Mouse (Mus musculus) heart, postnatal 4 days (tissue): ENCODE measurements around the gene Efnb3. TPM values are rescaled to one million over a fixed set of nuclear protein-coding genes. Genes with fewer than 3 reads are reported as not detected.

Experiments used
- DNase-seq: peaks from one replicate; pipeline ENCODE4 v3.0.0; 2021
- microRNA-seq, 2 experiments: library from miRNA; unstranded; fragments of <30 nt; microRNA quantifications; one replicate each; pipeline ENCODE4 v1.2.0; 2021 to 2022
- total RNA-seq, 2 experiments: library from RNA; stranded (reverse); gene quantifications; 2 replicates each; pipeline ENCODE4 v1.2.3; 2021

The Efnb3 gene
- total RNA-seq, 2 experiments from 2014 or later: 98.5 to 117 TPM

- no peak for DNase-seq
Observed at GRCm38 (mm10) chr11:69510796-69511496, 49.1 kb downstream of the Efnb3 start.

Small RNAs within 50 kb of the gene (microRNA-seq; reads per million reads assigned to microRNA genes)
- gene Gm27493: 0 reads per million in 2 experiments

Other genes starting within 250 kb of the Efnb3 start
- 10 to 100 TPM; 14.8 to 17.9 TPM for gene Cntrob, start 236.4 kb downstream of the Efnb3 start, total RNA-seq
- 10 to 100 TPM; 81.6 to 86.4 TPM for gene Trappc1, start 236.2 kb downstream of the Efnb3 start, total RNA-seq
- gene Kcnab3, start 233.9 kb downstream of the Efnb3 start, total RNA-seq: 1 to 10 TPM; 1.5 to 2.1 TPM
- gene Rnf227, start 219.7 kb downstream of the Efnb3 start, total RNA-seq: 1 to 10 TPM; 2.4 to 3.1 TPM
- 10 to 100 TPM; 75.3 to 76.7 TPM for gene Chd3, start 190.8 kb downstream of the Efnb3 start, total RNA-seq
- 100 to 1,000 TPM in 1 of 2 experiments, 10 to 100 TPM in 1; 92.3 to 101 TPM for gene Naa38, start 164.7 kb downstream of the Efnb3 start, total RNA-seq
- gene Cyb5d1, start 164.6 kb downstream of the Efnb3 start, total RNA-seq: 10 to 100 TPM; 21.3 to 22.1 TPM
- gene Tmem88, start 162.0 kb downstream of the Efnb3 start, total RNA-seq: 10 to 100 TPM; 37.1 to 38.3 TPM
- 10 to 100 TPM; 48.3 to 49.7 TPM for gene Kdm6b, start 146.5 kb downstream of the Efnb3 start, total RNA-seq
- gene Dnah2, start 11.1 kb downstream of the Efnb3 start, total RNA-seq: under 1 TPM; 0.20 to 0.50 TPM
- gene Wrap53, start 20.1 kb upstream of the Efnb3 start, total RNA-seq: 1 to 10 TPM; 5.8 to 7.0 TPM
- gene Trp53, start 20.2 kb upstream of the Efnb3 start, total RNA-seq: 10 to 100 TPM; 41.6 to 46.1 TPM
- gene Atp1b2, start 45.7 kb upstream of the Efnb3 start, total RNA-seq: 10 to 100 TPM; 27.0 to 29.1 TPM
- gene Shbg, start 57.7 kb upstream of the Efnb3 start, total RNA-seq: not detected
- gene Sat2, start 61.8 kb upstream of the Efnb3 start, total RNA-seq: 1 to 10 TPM; 5.3 to 6.7 TPM
- 10 to 100 TPM; 81.4 to 83.6 TPM for gene Fxr2, start 72.8 kb upstream of the Efnb3 start, total RNA-seq
- gene Sox15, start 95.1 kb upstream of the Efnb3 start, total RNA-seq: not detected
- 10 to 100 TPM; 34.3 to 36.3 TPM for gene Mpdu1, start 102.4 kb upstream of the Efnb3 start, total RNA-seq
- gene Cd68, start 105.9 kb upstream of the Efnb3 start, total RNA-seq: 1 to 10 TPM; 4.0 to 6.0 TPM
- 100 to 1,000 TPM; 535 to 537 TPM for gene Eif4a1, start 112.2 kb upstream of the Efnb3 start, total RNA-seq
- gene Senp3, start 121.9 kb upstream of the Efnb3 start, total RNA-seq: 10 to 100 TPM; 58.0 to 61.3 TPM
- gene Tnfsf13, start 125.6 kb upstream of the Efnb3 start, total RNA-seq: 1 to 10 TPM; 2.3 to 2.6 TPM
- gene Tnfsf12, start 135.6 kb upstream of the Efnb3 start, total RNA-seq: 10 to 100 TPM; 13.7 to 16.4 TPM
- gene Tnfsfm13, start 135.9 kb upstream of the Efnb3 start, total RNA-seq: 1 to 10 TPM; 1.9 to 3.0 TPM
- 10 to 100 TPM; 53.7 TPM for gene Polr2a, start 198.4 kb upstream of the Efnb3 start, total RNA-seq
- not detected for gene Slc35g3, start 201.8 kb upstream of the Efnb3 start, total RNA-seq
- gene Zbtb4, start 205.7 kb upstream of the Efnb3 start, total RNA-seq: 10 to 100 TPM; 34.1 to 36.8 TPM
- gene Chrnb1, start 235.7 kb upstream of the Efnb3 start, total RNA-seq: 1 to 10 TPM; 3.1 to 5.1 TPM
- 1 to 10 TPM; 3.1 to 3.7 TPM for gene Fgf11, start 241.7 kb upstream of the Efnb3 start, total RNA-seq
- gene Tmem102, start 245.4 kb upstream of the Efnb3 start, total RNA-seq: under 1 TPM; 0.60 to 0.92 TPM